Mouse (Mus musculus): Measurements from ENCODE around the gene Entpd6. TPM values are rescaled to one million over a fixed set of nuclear protein-coding genes. Genes with fewer than 3 reads are reported as not detected.

Gene Entpd6
- polyA plus RNA-seq, 1 experiment from 2014 or later = 71.5 TPM

DNA sequence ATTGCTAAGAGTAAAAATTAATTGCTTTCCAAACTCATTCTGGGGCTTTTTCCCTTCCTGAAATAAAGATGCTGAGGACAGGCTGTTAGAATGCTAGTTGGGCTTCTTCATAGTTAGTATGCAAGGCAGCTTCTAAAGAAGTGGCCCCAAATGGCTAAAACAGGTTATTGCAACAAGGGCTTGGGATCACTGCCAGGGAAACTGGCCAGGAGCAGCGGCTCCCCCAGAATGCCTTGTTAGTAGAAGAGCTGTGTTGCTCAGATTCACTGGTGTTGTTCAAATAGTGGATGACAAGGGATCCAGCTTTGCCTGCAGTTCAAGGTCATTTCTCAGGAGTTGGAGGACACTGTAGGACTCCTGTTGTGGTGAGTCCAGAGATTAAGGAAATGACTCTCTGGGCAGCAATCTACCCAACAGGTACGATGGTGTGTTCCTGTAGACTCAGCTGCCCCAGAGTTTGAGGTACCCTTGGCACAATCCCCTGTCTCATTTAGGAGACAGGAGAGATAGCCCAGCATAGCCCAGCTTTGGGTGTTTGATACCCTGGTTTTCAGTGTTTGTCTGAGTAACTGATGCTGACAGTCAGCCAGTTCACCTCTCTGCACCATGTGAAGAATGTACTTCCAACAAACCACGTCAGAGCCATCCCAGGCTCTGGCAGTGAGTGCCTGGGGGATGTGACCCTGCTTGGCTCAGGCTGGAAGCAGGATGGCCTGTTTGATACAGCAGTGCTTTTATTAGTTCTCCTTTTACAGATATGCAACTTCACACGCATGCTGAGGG lies 40.1 kb downstream of the Entpd6 start:
- H3K9me3 ChIP-seq = no peaks in the 10 kb centered on the region
- 0 out of 2 replicates have a peak overlapping the region, but pooled peaks have one; percentile 2 for H3K27ac ChIP-seq
- 55% methylated on average over 4 of the region's 4 CpGs for WGBS
- peak overlapping the region; percentile 26 for H3K4me2 ChIP-seq
- no peak for ATAC-seq (replicated peaks)
- H3K9ac ChIP-seq = no peak overlapping the region; the same call in 1 of the 2 replicates
- peaks cover 24% of the 10 kb centered on the region for H3K4me1 ChIP-seq
- H3K36me3 ChIP-seq (replicated peaks) = no peaks in the 10 kb centered on the region
- 0 out of 2 replicates have a peak, but pooled peaks cover 2% of the 10 kb centered on the region for H3K27me3 ChIP-seq (replicated peaks)
- peak overlapping the region; percentile 6; the same call in 1 of the 2 replicates for H3K4me3 ChIP-seq

DNA sequence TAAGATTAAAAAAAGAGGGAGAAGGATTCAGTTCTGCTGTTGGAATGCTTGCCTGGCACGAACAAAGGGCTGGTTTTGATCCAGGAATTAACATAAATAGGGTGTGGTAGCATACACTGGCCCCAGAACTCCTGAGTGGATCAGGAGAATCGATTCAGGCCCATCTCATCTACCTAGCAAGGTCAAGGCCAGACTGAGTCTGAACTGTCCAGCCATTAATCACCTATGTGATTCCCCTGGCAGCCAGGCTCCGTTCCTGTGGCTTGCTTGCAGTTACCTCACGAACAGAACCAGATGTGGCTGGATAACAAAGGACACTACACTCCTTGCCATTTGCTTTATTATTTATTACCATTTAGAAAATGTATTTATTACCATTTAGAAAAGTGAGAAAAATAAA lies 44.5 kb downstream of the Entpd6 start:
- no peak overlapping the region for H3K4me2 ChIP-seq
- peaks cover 9% of the 10 kb centered on the region for H3K4me1 ChIP-seq
- H3K27ac ChIP-seq = no peak overlapping the region
- no peak for ATAC-seq (replicated peaks)
- no peaks in the 10 kb centered on the region for H3K27me3 ChIP-seq (replicated peaks)
- H3K9me3 ChIP-seq = no peaks in the 10 kb centered on the region
- peaks cover 3% of the 10 kb centered on the region for H3K36me3 ChIP-seq (replicated peaks)
- 83% methylated on average over 4 of the region's 4 CpGs for WGBS
- H3K4me3 ChIP-seq = no peak overlapping the region
- no peak overlapping the region for H3K9ac ChIP-seq

DNA sequence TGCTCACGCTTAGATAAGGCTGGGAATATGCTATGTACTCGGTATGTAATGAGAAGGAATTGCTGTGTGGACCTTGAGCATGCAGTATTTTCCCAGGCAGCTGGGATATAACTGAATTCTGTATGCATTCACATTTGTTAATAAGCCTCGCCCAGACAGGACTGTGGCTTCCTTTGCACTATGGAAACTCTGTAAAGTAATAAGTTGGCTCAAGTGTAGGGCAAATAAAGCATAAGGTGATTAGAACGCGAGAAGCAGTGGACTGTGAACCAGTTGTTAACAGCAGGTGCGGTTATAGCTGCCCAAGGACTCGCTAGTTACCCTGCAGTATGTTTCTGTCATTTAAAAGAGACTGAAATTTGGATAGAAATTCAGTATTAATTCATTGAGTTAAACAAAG lies 49.2 kb downstream of the Entpd6 start:
- H3K4me1 ChIP-seq = no peaks in the 10 kb centered on the region
- H3K27ac ChIP-seq = no peak overlapping the region
- H3K9me3 ChIP-seq = no peaks in the 10 kb centered on the region
- H3K4me3 ChIP-seq = no peak overlapping the region
- no peaks in the 10 kb centered on the region for H3K27me3 ChIP-seq (replicated peaks)
- no peak for ATAC-seq (replicated peaks)
- 86% methylated on average over 7 of the region's 7 CpGs for WGBS
- H3K9ac ChIP-seq = no peak overlapping the region
- peaks cover 18% of the 10 kb centered on the region for H3K36me3 ChIP-seq (replicated peaks)
- H3K4me2 ChIP-seq = no peak overlapping the region

DNA sequence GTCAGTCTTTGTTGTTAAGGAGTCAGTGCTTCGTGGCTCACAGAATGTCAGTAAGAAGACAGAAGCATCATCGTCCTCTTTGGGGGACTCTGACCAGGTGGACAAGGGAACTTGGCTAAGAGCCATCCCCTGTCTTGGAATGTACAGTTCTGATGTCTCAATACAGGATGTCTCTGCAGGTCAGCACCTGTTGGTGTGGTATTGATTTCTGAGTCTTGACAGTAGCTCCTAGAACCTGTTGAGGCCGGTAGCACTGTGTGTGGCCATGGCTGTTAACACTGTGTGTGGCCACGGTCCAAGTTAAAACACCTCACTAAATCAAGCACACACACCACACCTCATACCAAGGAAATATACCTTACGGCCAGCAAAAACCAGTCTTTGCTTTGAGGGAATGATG lies 51.8 kb downstream of the Entpd6 start:
- Histone ChIP-seq H3K27me3 (replicated peaks) (no peaks in the 10 kb centered on the region), H3K9me3 (no peaks in the 10 kb centered on the region), H3K4me1 (no peaks in the 10 kb centered on the region), H3K9ac (no peak overlapping the region), H3K27ac (no peak overlapping the region), H3K4me2 (no peak overlapping the region), H3K36me3 (replicated peaks) (peaks cover 17% of the 10 kb centered on the region; the same call in 1 of the 2 replicates), H3K4me3 (no peak overlapping the region)
- 89% methylated on average over 5 of the region's 5 CpGs for WGBS
- no peak for ATAC-seq (replicated peaks)

DNA sequence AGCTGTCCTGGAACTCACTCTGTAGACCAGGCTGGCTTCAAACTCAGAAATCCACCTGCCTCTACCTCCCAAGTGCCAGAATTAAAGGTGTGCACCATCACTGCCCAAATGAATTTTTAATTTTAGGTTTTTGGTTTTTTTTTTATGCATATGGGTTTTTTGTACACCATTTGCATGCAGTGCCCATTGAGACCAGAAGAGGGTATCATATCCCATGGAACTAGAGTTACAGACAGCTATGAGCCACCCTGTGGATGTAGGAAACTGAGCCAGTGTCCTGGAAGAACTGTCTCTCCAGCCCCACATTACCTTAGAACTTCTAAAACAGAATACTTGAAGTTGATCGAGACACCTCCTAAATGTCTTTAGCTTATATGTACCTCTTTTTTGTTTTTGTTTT lies 54.2 kb downstream of the Entpd6 start:
- H3K9me3 ChIP-seq = no peaks in the 10 kb centered on the region
- H3K4me1 ChIP-seq = no peaks in the 10 kb centered on the region
- 97% methylated on average over 1 of the region's 1 CpGs for WGBS
- no peaks in the 10 kb centered on the region for H3K27me3 ChIP-seq (replicated peaks)
- H3K4me2 ChIP-seq = no peak overlapping the region
- no peak for ATAC-seq (replicated peaks)
- 0 out of 2 replicates have a peak, but pooled peaks cover 17% of the 10 kb centered on the region for H3K36me3 ChIP-seq (replicated peaks)
- no peak overlapping the region for H3K9ac ChIP-seq
- no peak overlapping the region for H3K27ac ChIP-seq
- H3K4me3 ChIP-seq = no peak overlapping the region

DNA sequence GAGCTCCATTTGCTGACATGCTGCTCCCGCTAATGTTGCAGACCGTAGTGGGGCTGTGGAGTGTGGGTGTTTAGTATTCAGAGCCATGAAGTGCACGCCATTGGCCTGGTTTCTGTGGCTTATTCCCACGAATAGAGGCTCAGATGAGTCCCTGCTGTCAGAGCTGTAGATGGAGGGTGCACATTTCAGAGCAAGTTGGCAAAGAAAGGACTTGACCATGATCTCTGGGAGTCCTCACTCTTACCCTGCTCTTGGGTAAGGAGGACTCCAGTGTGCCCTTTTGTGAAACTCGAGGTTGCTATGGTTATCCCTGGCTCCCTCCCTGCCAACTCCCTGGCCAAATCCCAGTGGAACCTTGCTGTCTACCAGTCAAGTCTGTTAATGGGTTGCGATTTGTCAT lies 59.5 kb downstream of the Entpd6 start:
- Histone ChIP-seq H3K9ac (no peak overlapping the region), H3K36me3 (replicated peaks) (peaks cover 24% of the 10 kb centered on the region; the same call in 1 of the 2 replicates), H3K4me1 (no peaks in the 10 kb centered on the region), H3K27me3 (replicated peaks) (no peaks in the 10 kb centered on the region), H3K4me3 (no peak overlapping the region), H3K9me3 (no peaks in the 10 kb centered on the region), H3K27ac (no peak overlapping the region), H3K4me2 (no peak overlapping the region)
- 63% methylated on average over 6 of the region's 6 CpGs for WGBS
- ATAC-seq (replicated peaks) = peak; percentile 73

DNA sequence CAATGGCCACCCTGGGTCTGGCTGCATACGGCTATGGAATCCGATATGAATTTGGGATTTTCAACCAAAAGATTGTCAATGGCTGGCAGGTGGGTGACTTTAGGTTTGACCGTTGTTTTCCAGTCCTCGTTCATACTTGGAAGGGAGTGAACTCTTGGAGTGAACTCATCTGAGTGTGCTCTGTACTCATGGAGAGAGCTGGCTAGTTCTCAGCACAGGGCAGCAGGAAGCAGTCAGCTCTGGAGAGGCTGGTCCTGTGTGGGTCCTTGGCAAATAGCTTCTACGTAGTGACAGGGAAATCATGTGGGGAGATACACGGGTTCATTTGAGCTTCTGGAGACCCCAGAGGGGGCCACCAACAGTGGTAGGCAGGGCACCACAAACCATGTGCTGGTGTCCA lies 60.0 kb downstream of the Entpd6 start:
- no peaks in the 10 kb centered on the region for H3K27me3 ChIP-seq (replicated peaks)
- no peak overlapping the region for H3K9ac ChIP-seq
- no peaks in the 10 kb centered on the region for H3K4me1 ChIP-seq
- 87% methylated on average over 6 of the region's 6 CpGs for WGBS
- peak; percentile 51; the same call in 1 of the 2 replicates for ATAC-seq (replicated peaks)
- H3K27ac ChIP-seq = no peak overlapping the region
- H3K4me2 ChIP-seq = no peak overlapping the region
- H3K36me3 ChIP-seq (replicated peaks) = peaks cover 28% of the 10 kb centered on the region; the same call in 1 of the 2 replicates
- H3K9me3 ChIP-seq = no peaks in the 10 kb centered on the region
- no peak overlapping the region for H3K4me3 ChIP-seq

DNA sequence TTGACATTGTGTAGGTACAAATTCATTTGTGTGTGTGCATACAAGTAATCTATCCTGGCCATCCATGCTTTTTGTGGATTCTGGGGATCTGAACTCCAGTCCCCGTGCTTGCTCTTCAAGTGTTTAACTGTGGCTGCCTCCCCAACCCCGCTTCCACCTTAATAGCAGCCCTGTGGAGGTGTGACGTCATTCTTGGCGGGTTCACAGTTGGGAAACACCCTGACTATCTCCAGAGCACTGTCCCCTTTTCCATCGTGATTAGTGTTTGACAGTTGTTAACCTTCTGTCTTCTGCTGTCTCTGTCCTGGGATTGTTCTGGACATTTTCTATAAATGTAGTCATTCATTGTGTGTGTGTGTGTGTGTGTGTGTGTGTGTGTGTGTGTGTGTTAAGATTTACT lies 61.8 kb downstream of the Entpd6 start:
- no peak overlapping the region for H3K4me2 ChIP-seq
- no peak overlapping the region for H3K27ac ChIP-seq
- H3K9me3 ChIP-seq = no peaks in the 10 kb centered on the region
- H3K27me3 ChIP-seq (replicated peaks) = no peaks in the 10 kb centered on the region
- WGBS = 87% methylated on average over 5 of the region's 5 CpGs
- no peak for ATAC-seq (replicated peaks)
- H3K4me3 ChIP-seq = no peak overlapping the region
- H3K4me1 ChIP-seq = no peaks in the 10 kb centered on the region
- peaks cover 39% of the 10 kb centered on the region for H3K36me3 ChIP-seq (replicated peaks)
- H3K9ac ChIP-seq = no peak overlapping the region

DNA sequence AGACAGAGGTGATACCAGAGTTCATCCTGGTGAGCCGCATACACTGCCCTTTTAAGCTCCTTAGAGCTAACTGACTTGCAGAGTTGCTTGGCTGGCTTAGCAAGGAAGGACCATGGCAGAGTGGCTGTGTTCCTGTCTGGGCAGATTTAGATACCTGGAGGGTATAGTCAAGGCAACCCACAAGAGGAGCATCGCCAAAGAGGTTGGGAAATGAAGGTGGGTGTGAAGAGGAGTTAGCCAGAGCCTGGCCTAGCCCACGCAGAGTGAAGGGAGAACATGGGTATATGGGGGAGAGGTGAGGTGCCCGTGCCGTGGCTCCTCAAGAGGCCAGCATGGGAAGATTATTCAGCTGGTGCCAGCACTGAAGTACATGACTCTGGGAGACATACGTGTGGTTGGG lies 64.0 kb downstream of the Entpd6 start:
- H3K4me2 ChIP-seq = no peak overlapping the region
- no peak overlapping the region for H3K27ac ChIP-seq
- no peaks in the 10 kb centered on the region for H3K9me3 ChIP-seq
- H3K36me3 ChIP-seq (replicated peaks) = peaks cover 40% of the 10 kb centered on the region
- H3K9ac ChIP-seq = no peak overlapping the region
- 92% methylated on average over 6 of the region's 6 CpGs for WGBS
- no peak for ATAC-seq (replicated peaks)
- no peaks in the 10 kb centered on the region for H3K4me1 ChIP-seq
- H3K27me3 ChIP-seq (replicated peaks) = no peaks in the 10 kb centered on the region
- H3K4me3 ChIP-seq = no peak overlapping the region

DNA sequence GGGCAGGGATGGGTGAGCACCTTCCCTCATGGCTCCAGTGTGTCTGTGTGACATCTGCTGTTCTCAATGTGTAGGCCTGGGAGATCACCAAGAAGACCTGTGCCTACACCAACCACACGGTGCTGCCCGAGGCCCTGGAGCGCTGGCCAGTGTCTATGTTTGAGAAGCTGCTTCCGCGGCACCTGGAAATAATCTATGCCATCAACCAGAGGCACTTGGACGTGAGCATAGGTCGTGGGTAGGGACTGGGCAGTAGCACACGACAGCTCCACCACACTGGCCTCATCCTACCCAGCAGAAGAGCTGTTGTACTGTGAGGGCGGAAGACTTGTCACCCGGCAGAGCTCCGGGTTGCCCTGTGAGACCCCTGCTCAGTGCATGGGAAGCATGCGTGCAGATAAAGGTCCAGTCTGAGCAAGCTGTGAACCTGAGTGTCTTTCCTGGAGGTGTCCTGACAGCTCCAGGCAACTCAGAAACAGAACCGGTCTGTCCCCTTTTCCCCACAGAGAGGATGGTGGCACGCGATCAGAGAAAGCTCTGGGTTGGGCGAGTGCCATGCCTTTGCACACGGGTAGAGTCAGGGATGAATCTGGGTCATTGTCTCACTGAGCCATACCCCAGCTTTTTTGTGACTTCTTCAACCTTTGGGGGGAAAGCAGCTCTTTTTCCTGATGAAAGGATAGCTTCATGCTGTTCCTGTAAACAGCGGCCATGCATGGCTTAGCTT lies 68.0 kb downstream of the Entpd6 start:
- peaks cover 50% of the 10 kb centered on the region for H3K36me3 ChIP-seq (replicated peaks)
- no peaks in the 10 kb centered on the region for H3K4me1 ChIP-seq
- no peaks in the 10 kb centered on the region for H3K27me3 ChIP-seq (replicated peaks)
- no peak overlapping the region for H3K4me3 ChIP-seq
- ATAC-seq (replicated peaks) = no peak; the same call in 1 of the 2 replicates
- H3K9me3 ChIP-seq = no peaks in the 10 kb centered on the region
- 93% methylated on average over 18 of the region's 18 CpGs for WGBS
- no peak overlapping the region for H3K4me2 ChIP-seq
- no peak overlapping the region for H3K9ac ChIP-seq
- no peak overlapping the region for H3K27ac ChIP-seq

DNA sequence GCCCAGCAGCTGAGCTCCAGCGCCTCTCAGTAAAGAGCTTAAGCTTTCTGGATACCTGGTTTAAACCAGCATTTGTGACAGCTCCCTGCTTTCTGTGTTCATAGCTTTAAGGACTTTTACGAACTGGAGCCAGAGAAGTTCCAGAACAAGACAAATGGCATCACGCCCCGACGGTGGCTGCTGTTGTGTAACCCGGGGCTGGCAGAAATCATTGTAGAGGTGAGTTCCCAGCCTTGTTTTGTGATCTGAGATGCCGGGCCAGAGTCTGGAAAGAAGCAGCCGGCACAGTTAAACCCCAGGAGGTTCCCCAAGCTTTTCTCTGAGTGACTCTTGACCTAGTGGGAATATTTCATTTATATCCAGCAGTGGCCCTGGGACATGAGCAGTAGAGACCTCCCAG lies 69.9 kb downstream of the Entpd6 start:
- no peak overlapping the region for H3K27ac ChIP-seq
- 90% methylated on average over 8 of the region's 8 CpGs for WGBS
- ATAC-seq (replicated peaks) = no peak
- no peak overlapping the region for H3K4me3 ChIP-seq
- peaks cover 39% of the 10 kb centered on the region for H3K36me3 ChIP-seq (replicated peaks)
- no peaks in the 10 kb centered on the region for H3K27me3 ChIP-seq (replicated peaks)
- no peaks in the 10 kb centered on the region for H3K4me1 ChIP-seq
- H3K4me2 ChIP-seq = no peak overlapping the region
- no peaks in the 10 kb centered on the region for H3K9me3 ChIP-seq
- H3K9ac ChIP-seq = no peak overlapping the region

DNA sequence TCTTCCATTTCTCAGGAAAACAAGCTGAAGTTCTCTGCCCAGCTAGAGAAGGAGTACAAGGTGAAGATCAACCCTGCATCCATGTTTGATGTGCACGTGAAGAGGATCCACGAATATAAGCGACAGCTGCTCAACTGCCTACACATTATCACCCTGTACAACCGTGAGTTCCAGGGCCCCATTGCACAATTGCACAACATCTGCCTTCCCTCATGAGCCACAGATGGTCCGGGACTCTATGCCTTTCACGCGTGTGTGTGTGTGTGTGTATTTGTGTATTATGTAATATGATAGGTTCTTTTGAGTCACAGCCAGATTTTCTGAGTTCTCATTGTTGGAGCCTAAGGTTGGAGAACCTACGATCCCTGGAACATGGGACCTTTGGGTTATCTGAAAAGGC lies 71.9 kb downstream of the Entpd6 start:
- H3K9ac ChIP-seq = no peak overlapping the region
- peaks cover 30% of the 10 kb centered on the region for H3K36me3 ChIP-seq (replicated peaks)
- WGBS = 92% methylated on average over 8 of the region's 8 CpGs
- no peak for ATAC-seq (replicated peaks)
- no peak overlapping the region for H3K4me2 ChIP-seq
- H3K4me3 ChIP-seq = no peak overlapping the region
- no peaks in the 10 kb centered on the region for H3K4me1 ChIP-seq
- H3K9me3 ChIP-seq = no peaks in the 10 kb centered on the region
- no peaks in the 10 kb centered on the region for H3K27me3 ChIP-seq (replicated peaks)
- H3K27ac ChIP-seq = no peak overlapping the region

All from midbrain, embryonic 15.5 days (tissue).